Mouse (Mus musculus): ENCODE results near the gene Lef1.

The Lef1 gene

GRCm38 (mm10) chr3:131196507-131197019 is 86.3 kb downstream of the Lef1 start:
- no peak for DNase-seq

GRCm38 (mm10) chr3:131198991-131199390 is 88.7 kb downstream of the Lef1 start:
- DNase-seq = no peak

GRCm38 (mm10) chr3:131199590-131200288 is 89.5 kb downstream of the Lef1 start:
- no peak for DNase-seq

GRCm38 (mm10) chr3:131202311-131202710 is 92.0 kb downstream of the Lef1 start:
- DNase-seq = no peak

GRCm38 (mm10) chr3:131207846-131208245 is 97.6 kb downstream of the Lef1 start:
- no peak for DNase-seq

GRCm38 (mm10) chr3:131208265-131208891 is 98.1 kb downstream of the Lef1 start:
- no peak for DNase-seq

- DNase-seq = no peak
Observed at GRCm38 (mm10) chr3:131212200-131212599, 101.9 kb downstream of the Lef1 start.

GRCm38 (mm10) chr3:131214060-131214658 is 103.9 kb downstream of the Lef1 start:
- no peak for DNase-seq

GRCm38 (mm10) chr3:131214841-131215240 is 104.6 kb downstream of the Lef1 start:
- no peak for DNase-seq

- DNase-seq = no peak
Observed at GRCm38 (mm10) chr3:131218636-131219390, 108.5 kb downstream of the Lef1 start.

GRCm38 (mm10) chr3:131228083-131228482 is 117.8 kb downstream of the Lef1 start:
- DNase-seq = no peak

- DNase-seq = no peak
Observed at GRCm38 (mm10) chr3:131237061-131237460, 126.8 kb downstream of the Lef1 start.

- DNase-seq = peak; percentile 44
Observed at GRCm38 (mm10) chr3:131237785-131238633, 127.7 kb downstream of the Lef1 start.

- peak; percentile 18 for DNase-seq
Observed at GRCm38 (mm10) chr3:131245766-131246578, 135.7 kb downstream of the Lef1 start.

- no peak for DNase-seq
Observed at GRCm38 (mm10) chr3:131246579-131247046, 136.3 kb downstream of the Lef1 start.

GRCm38 (mm10) chr3:131247447-131247846 is 137.2 kb downstream of the Lef1 start:
- DNase-seq = no peak

GRCm38 (mm10) chr3:131247851-131248250 is 137.6 kb downstream of the Lef1 start:
- DNase-seq = no peak

- DNase-seq = no peak
Observed at GRCm38 (mm10) chr3:131248444-131248843, 138.2 kb downstream of the Lef1 start.

GRCm38 (mm10) chr3:131250283-131250682 is 140.0 kb downstream of the Lef1 start:
- no peak for DNase-seq

GRCm38 (mm10) chr3:131250978-131251377 is 140.7 kb downstream of the Lef1 start:
- DNase-seq = no peak

GRCm38 (mm10) chr3:131251601-131252000 is 141.3 kb downstream of the Lef1 start:
- no peak for DNase-seq
